In genomic region chr4:142180874-142181273, GRCm38 (mm10) we compare ENCODE assay signal across 7 mouse cellular contexts. TPM values are rescaled to one million over a fixed set of nuclear protein-coding genes. Genes with fewer than 3 reads are reported as not detected.
DNase-seq lines count a peak whose midpoint lies in the region; ATAC-seq and TF ChIP-seq lines count a peak whose summit lies in the region.

No protein-coding gene starts in this region.

- no peak; the same call in 1 of the 2 replicates for ATAC-seq in kidney, embryonic 15.5 days (replicated peaks; ENCODE audit: low FRiP score)
- no peak for ATAC-seq in embryonic facial prominence, embryonic 15.5 days (ENCODE audit: insufficient number of reproducible peaks, low FRiP score, low TSS enrichment, low read depth)
- ATAC-seq in limb, embryonic 11.5 days (ENCODE audit: insufficient number of reproducible peaks, low FRiP score, low TSS enrichment, low read depth) = no peak

- no peak for DNase-seq in kidney, postnatal 14 days
- DNase-seq in limb, embryonic 11.5 days (ENCODE audit: low spot score) = no peak
- no peak for DNase-seq in right cerebral cortex, postnatal 36 days (ENCODE audit: low spot score in 2 of 2)
- DNase-seq in thymus, adult 2 months = no peak

- H3K9me3 ChIP-seq in kidney, embryonic 15.5 days (replicated peaks) = no peaks in the 10 kb centered on the region
- H3K9me3 ChIP-seq in embryonic facial prominence, embryonic 15.5 days (replicated peaks) = no peaks in the 10 kb centered on the region
- no peaks in the 10 kb centered on the region for H3K9me3 ChIP-seq in limb, embryonic 11.5 days (ENCODE audit: control insufficient read depth, low read length)

- no peak overlapping the region for H3K4me2 ChIP-seq in kidney, embryonic 15.5 days
- H3K4me2 ChIP-seq in embryonic facial prominence, embryonic 15.5 days (replicated peaks) = no peak overlapping the region
- H3K4me2 ChIP-seq in limb, embryonic 11.5 days (ENCODE audit: low read depth, severe bottlenecking) = no peak overlapping the region

- WGBS in kidney, embryonic 15.5 days = 66% methylated on average over 9 of the region's 9 CpGs
- WGBS in embryonic facial prominence, embryonic 15.5 days = 82% methylated on average over 9 of the region's 9 CpGs
- 92% methylated on average over 9 of the region's 9 CpGs for WGBS in limb, embryonic 11.5 days
- 94% methylated on average over 9 of the region's 9 CpGs for WGBS in thymus, adult 2 months

- no peak overlapping the region for H3K4me3 ChIP-seq in kidney, embryonic 15.5 days (replicated peaks)
- no peak overlapping the region for H3K4me3 ChIP-seq in cortical plate, adult 2 months (ENCODE audit: insufficient read depth, low read length)
- no peak overlapping the region for H3K4me3 ChIP-seq in embryonic facial prominence, embryonic 15.5 days (replicated peaks)
- no peak overlapping the region for H3K4me3 ChIP-seq in limb, embryonic 11.5 days (ENCODE audit: low read depth, low read length)
- no peak overlapping the region for H3K4me3 ChIP-seq in thymus, adult 2 months (ENCODE audit: control insufficient read depth, insufficient read depth, low read length)

- H3K27me3 ChIP-seq in kidney, embryonic 15.5 days = no peaks in the 10 kb centered on the region
- H3K27me3 ChIP-seq in embryonic facial prominence, embryonic 15.5 days = no peaks in the 10 kb centered on the region
- no peaks in the 10 kb centered on the region for H3K27me3 ChIP-seq in limb, embryonic 11.5 days (ENCODE audit: control insufficient read depth, insufficient read depth, low read length)
- no peaks in the 10 kb centered on the region for H3K27me3 ChIP-seq in thymus, adult 2 months (ENCODE audit: control insufficient read depth, insufficient read depth, low read length)

- H3K36me3 ChIP-seq in kidney, embryonic 15.5 days = peaks cover 9% of the 10 kb centered on the region; the same call in 1 of the 2 replicates
- H3K36me3 ChIP-seq in embryonic facial prominence, embryonic 15.5 days = no peaks in the 10 kb centered on the region
- no peaks in the 10 kb centered on the region for H3K36me3 ChIP-seq in limb, embryonic 11.5 days (ENCODE audit: control insufficient read depth, insufficient read depth, low read length)
- H3K36me3 ChIP-seq in thymus, adult 2 months (ENCODE audit: control insufficient read depth, insufficient read depth, low read length) = no peaks in the 10 kb centered on the region

- no peak overlapping the region for H3K9ac ChIP-seq in kidney, embryonic 15.5 days
- no peak overlapping the region for H3K9ac ChIP-seq in embryonic facial prominence, embryonic 15.5 days
- no peak overlapping the region for H3K9ac ChIP-seq in limb, embryonic 11.5 days (ENCODE audit: low read length)

- H3K27ac ChIP-seq in kidney, embryonic 15.5 days = peak overlapping the region; percentile 89
- peak overlapping the region; percentile 27; the same call in 1 of the 2 replicates for H3K27ac ChIP-seq in cortical plate, adult 2 months (ENCODE audit: insufficient read depth, low read length)
- H3K27ac ChIP-seq in embryonic facial prominence, embryonic 15.5 days (replicated peaks) = peak overlapping the region; percentile 75
- peak overlapping the region; percentile 15; the same call in 1 of the 2 replicates for H3K27ac ChIP-seq in limb, embryonic 11.5 days (replicated peaks; ENCODE audit: low read depth, low read length)
- no peak overlapping the region for H3K27ac ChIP-seq in thymus, adult 2 months (ENCODE audit: control insufficient read depth, insufficient read depth, low read length)

- H3K4me1 ChIP-seq in kidney, embryonic 15.5 days = peaks cover 56% of the 10 kb centered on the region
- 0 out of 2 replicates have a peak, but pooled peaks cover 1% of the 10 kb centered on the region for H3K4me1 ChIP-seq in cortical plate, adult 2 months (ENCODE audit: control insufficient read depth, insufficient read depth, low read length)
- peaks cover 43% of the 10 kb centered on the region for H3K4me1 ChIP-seq in embryonic facial prominence, embryonic 15.5 days
- H3K4me1 ChIP-seq in limb, embryonic 11.5 days (ENCODE audit: control insufficient read depth, insufficient read depth, low read length) = peaks cover 7% of the 10 kb centered on the region
- no peaks in the 10 kb centered on the region for H3K4me1 ChIP-seq in thymus, adult 2 months (replicated peaks; ENCODE audit: control insufficient read depth, insufficient read depth, low read length)

- no peak for TF ChIP-seq POLR2A in cortical plate, adult 2 months (IDR thresholded peaks at IDR 0.05; ENCODE audit: extremely low read depth, insufficient read depth, low read length)
- no peak for TF ChIP-seq POLR2A in thymus, adult 2 months (IDR thresholded peaks at IDR 0.05; ENCODE audit: control insufficient read depth, extremely low read depth, insufficient read depth, low read length, poor library complexity)

- no peak for TF ChIP-seq CTCF in cortical plate, adult 2 months (IDR thresholded peaks at IDR 0.05; ENCODE audit: extremely low read depth, insufficient read depth, low read length)
- TF ChIP-seq CTCF in thymus, adult 2 months (IDR thresholded peaks at IDR 0.05; ENCODE audit: borderline replicate concordance, control insufficient read depth, extremely low read depth, insufficient read depth, low read length, poor library complexity) = no peak

RNA-seq across cellular contexts. Expression of gene Kazn, which starts 58.3 kb away (rescaled TPM):
- 15.9 and 16.4 TPM in 2 replicates for polyA plus RNA-seq in kidney, embryonic 15.5 days (2015; fragmentation: Nextera tagmentation; extraction: Ambion mirVana)
- 45.8 and 60.3 TPM in 2 replicates for polyA plus RNA-seq in cortical plate, adult 2 months (2012; rRNA removed)
- polyA plus RNA-seq in embryonic facial prominence, embryonic 15.5 days (2015; fragmentation: Nextera tagmentation; extraction: Ambion mirVana) = 16.4 and 17.3 TPM in 2 replicates
- 8.6 and 9.0 TPM in 2 replicates for polyA plus RNA-seq in limb, embryonic 11.5 days (2014; fragmentation: Nextera tagmentation; extraction: Ambion mirVana)
- polyA plus RNA-seq in thymus, adult 2 months (2012; rRNA removed) = 17.0 and 19.3 TPM in 2 replicates
